Mouse (Mus musculus) liver, postnatal 0 days (tissue): ENCODE measurements at regions not wholly inside any gene's neighbourhood (a gene's known extent, or its start where the extent isn't known, plus 50 kb on each side); places are given as distances from the start of the nearest gene placed in this dataset. TPM values are rescaled to one million over a fixed set of nuclear protein-coding genes. Genes with fewer than 3 reads are reported as not detected.

Experiments
- ATAC-seq: fragments of 200-750 bp; cut with Nextera tagmentation; 2 replicates; pipeline ENCODE4 v1.8.0; 2017; ENCODE audit warnings: mild to moderate bottlenecking, moderate library complexity
- DNase-seq: peaks from one replicate; pipeline ENCODE4 v3.0.0-alpha.2; 2016
- H3K27ac ChIP-seq: fragments of 300-500 bp; sonication (generic); 2 replicates; pipeline ENCODE4 v1.5.1; 2014; ENCODE audit warnings: antibody characterized with exemption, moderate library complexity, mild to moderate bottlenecking, low read depth
- H3K27me3 ChIP-seq: fragments of 300-500 bp; sonication (generic); 2 replicates; pipeline ENCODE4 v1.6.1; 2014; ENCODE audit warnings: low read length, control low read depth, mixed read lengths; ENCODE audit not compliant: insufficient read depth
- H3K36me3 ChIP-seq: fragments of 300-500 bp; sonication (generic); replicated peaks from 2 replicates; pipeline ENCODE4 v1.6.1; 2014; ENCODE audit warnings: mild to moderate bottlenecking, control low read depth, low read length, moderate library complexity, mixed read lengths; ENCODE audit not compliant: insufficient read depth
- H3K4me1 ChIP-seq: fragments of 300-500 bp; sonication (generic); 2 replicates; pipeline ENCODE4 v1.6.1; 2014; ENCODE audit warnings: antibody characterized with exemption, mild to moderate bottlenecking, control low read depth; ENCODE audit not compliant: insufficient read depth
- H3K4me2 ChIP-seq: fragments of 300-500 bp; sonication (generic); 2 replicates; pipeline ENCODE4 v1.6.1; 2014; ENCODE audit warnings: low read depth, mild to moderate bottlenecking, low read length, moderate library complexity, mixed read lengths
- H3K4me3 ChIP-seq: fragments of 300-500 bp; sonication (generic); 2 replicates; pipeline ENCODE4 v1.5.1; 2014; ENCODE audit warnings: low read depth, low read length
- H3K9ac ChIP-seq: fragments of 300-500 bp; sonication (generic); replicated peaks from 2 replicates; pipeline ENCODE4 v1.6.1; 2014; ENCODE audit warnings: mild to moderate bottlenecking, moderate library complexity
- H3K9me3 ChIP-seq: fragments of 300-500 bp; sonication (generic); 2 replicates; pipeline ENCODE4 v1.6.1; 2016; ENCODE audit warnings: mild to moderate bottlenecking, control low read depth, low read length, mixed read lengths
- CTCF ChIP-seq: sonication (generic); IDR thresholded peaks from 2 replicates; pipeline ENCODE4 v1.5.1; 2016; ENCODE audit warnings: antibody characterized with exemption, low read depth
- EP300 ChIP-seq: IDR thresholded peaks from 2 replicates; pipeline ENCODE4 v1.6.1; 2016; ENCODE audit warnings: antibody characterized with exemption, low read depth, mild to moderate bottlenecking
- WGBS: fragments of 180-500 bp; shearing (Covaris S2); extraction: QIAGEN DNeasy Blood & Tissue Kit; methylation state at CpG from one replicate; pipeline ENCODE4 v1.1.7; 2014; ENCODE audit not compliant: insufficient replicate concordance; 5-methylcytosine and 5-hydroxymethylcytosine counted together
- microRNA-seq: library from miRNA; unstranded; fragments of <30 nt; microRNA quantifications from one replicate; pipeline ENCODE4, GENCODE M21; 2016

GRCm38 (mm10) chr11:16683538-16683937, 68.5 kb upstream of the Egfr start:
- Histone ChIP-seq H3K36me3 (no peaks in the 10 kb centered on the region), H3K27ac (no peak overlapping the region), H3K9me3 (no peaks in the 10 kb centered on the region), H3K4me1 (0 out of 2 replicates have a peak, but pooled peaks cover 3% of the 10 kb centered on the region), H3K4me2 (no peak overlapping the region), H3K9ac (no peak overlapping the region), H3K27me3 (no peaks in the 10 kb centered on the region), H3K4me3 (no peak overlapping the region)
- no peak for TF ChIP-seq CTCF
- no peak for TF ChIP-seq EP300
- no peak for DNase-seq
- WGBS, result 46% methylated on average over 1 of the region's 1 CpGs
- ATAC-seq, result no peak

- Histone ChIP-seq H3K4me1 (no peaks in the 10 kb centered on the region), H3K4me2 (no peak overlapping the region)
Measured at GRCm38 (mm10) chr11:16695596-16695995, 56.4 kb upstream of the Egfr start.

GRCm38 (mm10) chr11:16696787-16697186, 55.2 kb upstream of the Egfr start:
- ATAC-seq (no peak), DNase-seq (no peak)
- Histone ChIP-seq H3K27me3 (no peaks in the 10 kb centered on the region), H3K36me3 (no peaks in the 10 kb centered on the region), H3K4me2 (no peak overlapping the region), H3K27ac (no peak overlapping the region), H3K4me3 (no peak overlapping the region), H3K4me1 (0 out of 2 replicates have a peak, but pooled peaks cover 4% of the 10 kb centered on the region), H3K9me3 (no peaks in the 10 kb centered on the region), H3K9ac (no peak overlapping the region)
- TF ChIP-seq CTCF, result no peak
- TF ChIP-seq EP300, result no peak
- WGBS, result 47% methylated on average over 2 of the region's 2 CpGs

More at GRCm38 (mm10) chr11:16695596-16695995, 56.4 kb upstream of the Egfr start:
- WGBS, result 81% methylated on average over 1 of the region's 1 CpGs
- no peaks in the 10 kb centered on the region for H3K9me3 ChIP-seq
- H3K4me3 ChIP-seq, result no peak overlapping the region
- no peaks in the 10 kb centered on the region for H3K27me3 ChIP-seq
- H3K27ac ChIP-seq, result no peak overlapping the region
- TF ChIP-seq EP300 (no peak), CTCF (no peak)
- DNase-seq (no peak), ATAC-seq (no peak)
- H3K9ac ChIP-seq, result no peak overlapping the region
- no peaks in the 10 kb centered on the region for H3K36me3 ChIP-seq

GRCm38 (mm10) chr11:16701826-16702225, 50.2 kb upstream of the Egfr start:
- 45% methylated on average over 4 of the region's 4 CpGs for WGBS
- DNase-seq (no peak), ATAC-seq (peak; percentile 94)
- TF ChIP-seq CTCF, result no peak
- TF ChIP-seq EP300, result peak; percentile 80
- H3K4me2 ChIP-seq, result no peak overlapping the region
- H3K4me1 ChIP-seq, result 0 out of 2 replicates have a peak, but pooled peaks cover 4% of the 10 kb centered on the region
- H3K27me3 ChIP-seq, result no peaks in the 10 kb centered on the region
- no peak overlapping the region for H3K9ac ChIP-seq
- H3K9me3 ChIP-seq, result no peaks in the 10 kb centered on the region
- H3K4me3 ChIP-seq, result no peak overlapping the region
- H3K27ac ChIP-seq, result peak overlapping the region; percentile 49; the same call in 1 of the 2 replicates
- H3K36me3 ChIP-seq, result no peaks in the 10 kb centered on the region

Small RNA genes in the stretch of these regions (microRNA-seq; reads per million reads assigned to microRNA genes)
- not detected for gene Gm24714
